Mouse (Mus musculus): ENCODE results near the gene Mrpl42. TPM values are rescaled to one million over a fixed set of nuclear protein-coding genes. Genes with fewer than 3 reads are reported as not detected.

Gene Mrpl42
- polyA plus RNA-seq, 1 experiment from 2014 or later: 233 TPM

GRCm38 (mm10) chr10:95471186-95471585 is 30.6 kb downstream of the Mrpl42 start:
- TF ChIP-seq CTCF (IDR thresholded peaks at IDR 0.05; ENCODE audit: low read depth): no peak

GRCm38 (mm10) chr10:95468894-95469293 is 32.8 kb downstream of the Mrpl42 start:
- WGBS: 80% methylated on average over 4 of the region's 4 CpGs
- H3K4me3 ChIP-seq (ENCODE audit: low read depth, low read length): no peak overlapping the region
- no peak for TF ChIP-seq CTCF (IDR thresholded peaks at IDR 0.05; ENCODE audit: low read depth)
- H3K36me3 ChIP-seq (ENCODE audit: control insufficient read depth, insufficient read depth): no peaks in the 10 kb centered on the region
- no peaks in the 10 kb centered on the region for H3K9me3 ChIP-seq (ENCODE audit: control insufficient read depth)
- no peaks in the 10 kb centered on the region for H3K4me1 ChIP-seq (replicated peaks; ENCODE audit: control insufficient read depth, insufficient read depth, low read length)
- no peak overlapping the region for H3K9ac ChIP-seq (ENCODE audit: low read depth, low read length)
- ATAC-seq: no peak
- no peak overlapping the region for H3K4me2 ChIP-seq (replicated peaks; ENCODE audit: low read depth)
- H3K27ac ChIP-seq (ENCODE audit: low read depth, low read length): no peak overlapping the region
- no peaks in the 10 kb centered on the region for H3K27me3 ChIP-seq (replicated peaks; ENCODE audit: control insufficient read depth, insufficient read depth, low read length)

More at GRCm38 (mm10) chr10:95471186-95471585, 30.6 kb downstream of the Mrpl42 start:
- Histone ChIP-seq H3K4me3 (ENCODE audit: low read depth, low read length) (no peak overlapping the region), H3K27ac (ENCODE audit: low read depth, low read length) (no peak overlapping the region), H3K9me3 (ENCODE audit: control insufficient read depth) (no peaks in the 10 kb centered on the region), H3K4me2 (replicated peaks; ENCODE audit: low read depth) (no peak overlapping the region), H3K27me3 (replicated peaks; ENCODE audit: control insufficient read depth, insufficient read depth, low read length) (no peaks in the 10 kb centered on the region), H3K36me3 (ENCODE audit: control insufficient read depth, insufficient read depth) (no peaks in the 10 kb centered on the region), H3K9ac (ENCODE audit: low read depth, low read length) (no peak overlapping the region), H3K4me1 (replicated peaks; ENCODE audit: control insufficient read depth, insufficient read depth, low read length) (no peaks in the 10 kb centered on the region)
- no peak for ATAC-seq
- WGBS: 79% methylated on average over 3 of the region's 3 CpGs

- no peak overlapping the region for H3K9ac ChIP-seq (ENCODE audit: low read depth, low read length)
- H3K36me3 ChIP-seq (ENCODE audit: control insufficient read depth, insufficient read depth): no peaks in the 10 kb centered on the region
- H3K4me1 ChIP-seq (replicated peaks; ENCODE audit: control insufficient read depth, insufficient read depth, low read length): no peaks in the 10 kb centered on the region
- H3K4me3 ChIP-seq (ENCODE audit: low read depth, low read length): no peak overlapping the region
- no peak for TF ChIP-seq CTCF (IDR thresholded peaks at IDR 0.05; ENCODE audit: low read depth)
- peak; percentile 68 for ATAC-seq
- no peaks in the 10 kb centered on the region for H3K9me3 ChIP-seq (ENCODE audit: control insufficient read depth)
- WGBS: 9% methylated on average over 4 of the region's 4 CpGs
- no peaks in the 10 kb centered on the region for H3K27me3 ChIP-seq (replicated peaks; ENCODE audit: control insufficient read depth, insufficient read depth, low read length)
- no peak overlapping the region for H3K27ac ChIP-seq (ENCODE audit: low read depth, low read length)
- no peak overlapping the region for H3K4me2 ChIP-seq (replicated peaks; ENCODE audit: low read depth)
Observed at GRCm38 (mm10) chr10:95465485-95465896, 36.2 kb downstream of the Mrpl42 start.

- WGBS: 80% methylated on average over 6 of the region's 6 CpGs
- ATAC-seq: no peak
Observed at GRCm38 (mm10) chr10:95464527-95464926, 37.2 kb downstream of the Mrpl42 start.

GRCm38 (mm10) chr10:95462231-95462630 is 39.5 kb downstream of the Mrpl42 start:
- no peak for ATAC-seq
- no peak overlapping the region for H3K4me3 ChIP-seq (ENCODE audit: low read depth, low read length)
- WGBS: 52% methylated on average over 1 of the region's 1 CpGs
- no peaks in the 10 kb centered on the region for H3K36me3 ChIP-seq (ENCODE audit: control insufficient read depth, insufficient read depth)
- TF ChIP-seq CTCF (IDR thresholded peaks at IDR 0.05; ENCODE audit: low read depth): no peak
- no peaks in the 10 kb centered on the region for H3K9me3 ChIP-seq (ENCODE audit: control insufficient read depth)
- H3K4me1 ChIP-seq (replicated peaks; ENCODE audit: control insufficient read depth, insufficient read depth, low read length): no peaks in the 10 kb centered on the region
- H3K27ac ChIP-seq (ENCODE audit: low read depth, low read length): no peak overlapping the region
- no peak overlapping the region for H3K9ac ChIP-seq (ENCODE audit: low read depth, low read length)
- no peak overlapping the region for H3K4me2 ChIP-seq (replicated peaks; ENCODE audit: low read depth)
- H3K27me3 ChIP-seq (replicated peaks; ENCODE audit: control insufficient read depth, insufficient read depth, low read length): no peaks in the 10 kb centered on the region

More at GRCm38 (mm10) chr10:95464527-95464926, 37.2 kb downstream of the Mrpl42 start:
- Histone ChIP-seq H3K36me3 (ENCODE audit: control insufficient read depth, insufficient read depth) (no peaks in the 10 kb centered on the region), H3K9ac (ENCODE audit: low read depth, low read length) (no peak overlapping the region), H3K9me3 (ENCODE audit: control insufficient read depth) (no peaks in the 10 kb centered on the region), H3K4me3 (ENCODE audit: low read depth, low read length) (no peak overlapping the region), H3K4me1 (replicated peaks; ENCODE audit: control insufficient read depth, insufficient read depth, low read length) (no peaks in the 10 kb centered on the region), H3K27me3 (replicated peaks; ENCODE audit: control insufficient read depth, insufficient read depth, low read length) (no peaks in the 10 kb centered on the region), H3K27ac (ENCODE audit: low read depth, low read length) (no peak overlapping the region), H3K4me2 (replicated peaks; ENCODE audit: low read depth) (no peak overlapping the region)
- TF ChIP-seq CTCF (IDR thresholded peaks at IDR 0.05; ENCODE audit: low read depth): no peak

GRCm38 (mm10) chr10:95461053-95461553 is 40.6 kb downstream of the Mrpl42 start:
- H3K4me3 ChIP-seq (ENCODE audit: low read depth, low read length): no peak overlapping the region
- H3K4me1 ChIP-seq (replicated peaks; ENCODE audit: control insufficient read depth, insufficient read depth, low read length): no peaks in the 10 kb centered on the region
- 61% methylated on average over 4 of the region's 4 CpGs for WGBS
- no peak for TF ChIP-seq CTCF (IDR thresholded peaks at IDR 0.05; ENCODE audit: low read depth)
- no peaks in the 10 kb centered on the region for H3K27me3 ChIP-seq (replicated peaks; ENCODE audit: control insufficient read depth, insufficient read depth, low read length)
- ATAC-seq: no peak
- no peaks in the 10 kb centered on the region for H3K36me3 ChIP-seq (ENCODE audit: control insufficient read depth, insufficient read depth)
- H3K27ac ChIP-seq (ENCODE audit: low read depth, low read length): no peak overlapping the region
- no peak overlapping the region for H3K9ac ChIP-seq (ENCODE audit: low read depth, low read length)
- H3K9me3 ChIP-seq (ENCODE audit: control insufficient read depth): no peaks in the 10 kb centered on the region
- H3K4me2 ChIP-seq (replicated peaks; ENCODE audit: low read depth): no peak overlapping the region

Measured in intestine, postnatal 0 days (tissue).